Mouse (Mus musculus) limb, embryonic 12.5 days (tissue): ENCODE measurements around the gene Hist1h2bj. TPM values are rescaled to one million over a fixed set of nuclear protein-coding genes. Genes with fewer than 3 reads are reported as not detected.
"Not testable (repeated sequence)": the region's sequence is repeated elsewhere in the genome, so short reads cannot be mapped to it uniquely, and the experiment has no call there.

ENCODE experiments used
- ATAC-seq: fragments of 200-750 bp; cut with Nextera tagmentation; 2 replicates; pipeline ENCODE4 v1.8.0; 2017; ENCODE audit warnings: low read depth, moderate TSS enrichment; ENCODE audit not compliant: insufficient number of reproducible peaks, insufficient read depth, low FRiP score, low TSS enrichment
- H3K27ac ChIP-seq: fragments of 300-500 bp; sonication (generic); 2 replicates; pipeline ENCODE4 v1.5.1; 2016; ENCODE audit warnings: mild to moderate bottlenecking, moderate library complexity
- H3K27me3 ChIP-seq: fragments of 300-500 bp; sonication (generic); 2 replicates; pipeline ENCODE4 v1.6.1; 2016; ENCODE audit warnings: mild to moderate bottlenecking, moderate library complexity
- H3K36me3 ChIP-seq: fragments of 300-500 bp; sonication (generic); 2 replicates; pipeline ENCODE4 v1.6.1; 2016; ENCODE audit warnings: mild to moderate bottlenecking, moderate library complexity
- H3K4me1 ChIP-seq: fragments of 300-500 bp; sonication (generic); replicated peaks from 2 replicates; pipeline ENCODE4 v1.6.1; 2016
- H3K4me2 ChIP-seq: fragments of 300-500 bp; sonication (generic); 2 replicates; pipeline ENCODE4 v1.6.1; 2016; ENCODE audit warnings: mild to moderate bottlenecking, moderate library complexity
- H3K4me3 ChIP-seq: fragments of 300-500 bp; sonication (generic); replicated peaks from 2 replicates; pipeline ENCODE4 v1.5.1; 2016; ENCODE audit warnings: mild to moderate bottlenecking
- H3K9ac ChIP-seq: fragments of 300-500 bp; sonication (generic); replicated peaks from 2 replicates; pipeline ENCODE4 v1.6.1; 2016; ENCODE audit warnings: mild to moderate bottlenecking, moderate library complexity
- H3K9me3 ChIP-seq: fragments of 300-500 bp; sonication (generic); 2 replicates; pipeline ENCODE4 v1.6.1; 2016; ENCODE audit warnings: mild to moderate bottlenecking, moderate library complexity
- WGBS: fragments of 180-500 bp; shearing (Covaris S2); methylation state at CpG from one replicate; pipeline ENCODE4 v1.1.7; 2016; 5-methylcytosine and 5-hydroxymethylcytosine counted together
- polyA plus RNA-seq: library from polyadenylated mRNA; unstranded; fragments of >200 nt; fragmentation: Nextera tagmentation; extraction: Ambion mirVana; gene quantifications from 2 replicates; pipeline ENCODE4 v1.2.1, GENCODE M21; 2016

Gene Hist1h2bj
- polyA plus RNA-seq, 1 experiment from 2014 or later: 28.8 TPM

DNA sequence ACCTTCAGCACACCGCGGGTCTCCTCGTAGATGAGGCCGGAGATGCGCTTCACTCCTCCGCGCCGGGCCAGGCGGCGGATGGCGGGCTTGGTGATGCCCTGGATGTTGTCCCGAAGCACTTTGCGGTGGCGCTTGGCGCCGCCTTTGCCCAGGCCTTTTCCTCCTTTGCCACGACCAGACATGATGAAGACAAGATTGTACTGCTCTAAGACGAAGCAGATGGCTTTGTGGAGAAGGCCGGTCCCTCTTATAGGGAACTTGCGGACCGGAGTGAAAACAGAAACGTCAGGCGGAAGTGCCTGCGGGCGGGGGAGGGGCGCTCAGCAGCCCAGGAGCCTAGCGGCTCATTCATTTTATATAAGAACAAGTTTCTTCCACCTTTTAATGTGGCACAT lies 1.9 kb upstream of the Hist1h2bj start, which contains the start of gene Hist1h4i:
TSS of gene Hist1h4i (minus strand) at position 221 of the 395 bp plus-strand sequence.
- H3K4me3 ChIP-seq: peak within 1 kb of the TSS; percentile 45
- peak; percentile 26 for ATAC-seq
- H3K4me1 ChIP-seq: peaks cover 30% of the 10 kb centered on the region
- H3K27me3 ChIP-seq, H3K9me3 ChIP-seq, H3K36me3 ChIP-seq: not testable (repeated sequence)
- peak within 1 kb of the TSS; percentile 98 for H3K27ac ChIP-seq
- peak within 1 kb of the TSS; percentile 78 for H3K4me2 ChIP-seq
- H3K9ac ChIP-seq: peak within 1 kb of the TSS; percentile 71
- 1% methylated on average over 24 of the region's 27 CpGs for WGBS

DNA sequence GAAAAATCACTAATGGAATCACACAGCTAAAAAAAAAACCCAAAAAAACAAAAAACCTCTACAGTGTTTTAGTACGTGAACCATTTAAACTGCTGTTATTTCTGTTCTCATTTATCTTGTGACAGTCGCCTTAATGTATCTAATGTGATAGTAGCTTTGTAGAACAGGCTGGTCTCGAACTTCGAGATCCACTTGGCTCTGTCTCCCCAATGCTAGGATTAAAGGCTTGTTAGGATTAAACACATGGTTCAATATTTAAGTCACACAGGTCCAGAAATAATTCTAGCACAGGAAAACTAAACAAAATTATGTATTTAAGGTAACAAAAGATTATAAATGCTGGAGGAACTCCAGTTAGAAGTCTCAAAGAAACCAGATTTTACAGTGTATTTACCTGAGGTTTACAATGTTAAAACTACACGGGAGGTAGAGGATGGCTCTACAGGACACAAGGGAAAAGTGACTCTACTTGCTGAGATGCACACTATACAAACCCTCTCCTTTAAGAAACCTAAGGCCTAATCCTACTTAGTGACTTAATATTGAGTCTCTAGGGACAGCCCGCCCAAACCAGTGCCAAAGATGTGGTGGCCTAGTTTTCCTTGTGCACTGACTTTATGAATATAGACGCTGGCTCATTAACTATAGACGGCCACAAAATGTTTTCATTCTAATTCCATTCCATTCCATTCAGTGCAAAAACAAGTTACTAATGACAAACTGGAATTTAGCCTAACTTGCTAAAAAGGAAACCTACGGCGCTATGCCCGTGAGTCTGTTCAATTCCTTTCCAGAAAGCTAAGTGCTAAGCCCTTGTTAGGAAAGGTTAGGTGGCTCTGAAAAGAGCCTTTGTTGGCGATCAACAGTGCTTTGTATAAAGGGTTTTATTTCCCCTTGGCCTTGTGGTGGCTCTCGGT lies 1.1 kb upstream of the Hist1h2bj start:
- Histone ChIP-seq H3K9ac (peak overlapping the region; percentile 70), H3K27ac (peak overlapping the region; percentile 98), H3K27me3 (no peaks in the 10 kb centered on the region), H3K4me1 (peaks cover 23% of the 10 kb centered on the region; the same call in 1 of the 2 replicates), H3K4me3 (peak overlapping the region; percentile 41), H3K36me3 (no peaks in the 10 kb centered on the region), H3K4me2 (peak overlapping the region; percentile 78), H3K9me3 (no peaks in the 10 kb centered on the region)
- no peak for ATAC-seq
- 4% methylated on average over 13 of the region's 13 CpGs for WGBS

DNA sequence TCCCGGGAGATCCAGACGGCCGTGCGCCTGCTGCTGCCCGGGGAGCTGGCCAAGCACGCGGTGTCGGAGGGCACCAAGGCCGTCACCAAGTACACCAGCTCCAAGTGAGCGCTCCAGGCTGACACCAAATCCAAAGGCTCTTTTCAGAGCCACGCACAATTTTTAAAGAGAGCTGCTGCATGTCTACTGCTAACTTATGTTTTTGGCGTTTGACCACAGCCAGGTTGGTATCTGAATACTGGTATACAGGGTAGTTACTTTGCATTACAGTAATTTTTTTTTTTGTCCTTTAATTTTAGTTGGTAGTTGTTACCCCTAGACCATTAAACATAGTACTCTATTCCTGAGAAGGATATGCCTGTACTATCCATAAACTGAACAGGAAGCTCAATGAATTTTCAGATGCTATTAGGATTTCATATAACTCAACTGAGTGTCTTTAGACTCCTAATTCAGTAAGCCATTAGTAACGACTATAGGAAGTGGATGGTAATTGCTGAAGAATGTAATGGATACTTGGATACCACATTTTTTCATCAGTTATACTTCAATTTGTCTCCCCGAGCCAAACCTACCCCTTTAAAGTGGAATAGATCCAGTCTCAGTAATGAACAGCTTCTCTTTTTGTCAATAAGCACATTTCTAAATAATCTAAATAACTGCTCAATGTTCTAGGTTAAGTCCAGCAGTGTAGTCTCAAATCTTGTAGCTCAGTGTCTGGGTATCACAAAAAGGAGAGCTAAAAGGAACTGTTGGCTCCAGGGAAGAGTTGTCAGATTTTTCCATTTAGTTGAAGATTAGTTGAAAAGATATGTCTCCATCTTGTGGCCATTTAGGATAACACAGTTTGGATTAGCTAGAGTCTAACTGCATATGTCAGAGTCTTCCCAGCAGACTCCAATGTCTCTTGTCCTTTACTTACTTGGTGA lies 753 bp downstream of the Hist1h2bj start:
- H3K36me3 ChIP-seq: no peaks in the 10 kb centered on the region
- peaks cover 23% of the 10 kb centered on the region; the same call in 1 of the 2 replicates for H3K4me1 ChIP-seq
- H3K9ac ChIP-seq: peak overlapping the region; percentile 50
- H3K27ac ChIP-seq: peak overlapping the region; percentile 86
- H3K4me3 ChIP-seq: peak overlapping the region; percentile 41
- peak overlapping the region; percentile 60 for H3K4me2 ChIP-seq
- ATAC-seq: peak; percentile 9; the same call in 1 of the 2 replicates
- no peaks in the 10 kb centered on the region for H3K9me3 ChIP-seq
- WGBS: 1% methylated on average over 14 of the region's 14 CpGs
- H3K27me3 ChIP-seq: no peaks in the 10 kb centered on the region

DNA sequence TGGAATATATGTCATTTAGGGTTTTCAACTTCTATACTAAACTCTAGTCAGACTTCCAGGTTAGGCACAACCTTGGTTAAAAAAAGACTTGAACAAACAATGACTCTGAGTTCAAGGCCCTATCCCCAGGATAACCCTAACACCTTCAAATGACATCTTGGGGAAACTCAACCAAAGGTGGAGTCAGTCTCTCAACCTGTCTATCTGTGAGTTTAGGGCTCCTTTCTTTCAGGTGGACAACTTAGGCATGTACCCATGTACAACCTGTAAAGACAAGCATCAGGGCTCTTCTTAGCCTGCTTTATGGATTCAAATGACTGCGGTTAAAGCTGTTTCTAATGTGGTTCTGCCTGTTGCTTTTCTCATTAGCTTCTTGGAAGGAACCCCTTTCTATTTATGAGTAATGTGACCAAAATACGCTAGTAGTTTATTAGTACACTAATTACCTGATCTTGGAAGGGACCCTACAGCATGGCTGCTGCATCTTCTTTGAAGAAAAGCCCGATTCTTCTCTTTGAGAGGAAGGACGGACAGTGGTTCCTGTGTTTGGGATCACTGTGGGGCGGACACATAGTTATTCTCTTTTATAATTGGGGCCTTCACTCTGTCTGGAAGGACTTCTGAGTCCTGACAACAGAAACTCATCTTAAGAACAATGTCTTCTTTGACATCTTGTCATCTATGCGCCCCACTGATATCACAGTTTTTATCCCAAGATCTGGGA lies 1.6 kb downstream of the Hist1h2bj start:
- WGBS: 90% methylated on average over 6 of the region's 6 CpGs
- H3K9me3 ChIP-seq: no peaks in the 10 kb centered on the region
- H3K4me3 ChIP-seq: peak overlapping the region; percentile 41
- no peak overlapping the region for H3K9ac ChIP-seq
- no peaks in the 10 kb centered on the region for H3K27me3 ChIP-seq
- ATAC-seq: no peak
- peaks cover 23% of the 10 kb centered on the region for H3K4me1 ChIP-seq
- peak overlapping the region; percentile 60 for H3K4me2 ChIP-seq
- no peaks in the 10 kb centered on the region for H3K36me3 ChIP-seq
- H3K27ac ChIP-seq: peak overlapping the region; percentile 86

DNA sequence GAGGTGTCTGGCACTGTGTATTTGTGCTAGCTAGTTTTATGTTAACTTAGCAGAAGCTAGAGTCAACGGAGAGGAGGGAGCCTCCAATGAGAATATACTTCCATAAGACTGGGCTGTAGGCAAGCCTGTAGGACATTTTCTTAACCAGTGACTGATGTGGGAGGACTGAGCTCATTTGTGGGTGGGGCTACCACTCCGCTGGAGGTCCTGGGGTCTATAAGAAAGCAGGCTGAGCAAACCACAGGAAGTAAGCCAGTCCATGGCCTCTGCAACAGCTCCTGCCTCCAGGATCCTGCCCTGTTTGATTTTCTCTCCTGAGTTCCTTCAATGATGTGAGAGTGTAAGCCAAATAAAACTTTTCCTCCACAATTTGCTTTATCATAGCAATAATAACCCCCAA lies 2.3 kb downstream of the Hist1h2bj start:
- no peak for ATAC-seq
- Histone ChIP-seq H3K36me3 (no peaks in the 10 kb centered on the region), H3K9me3 (no peaks in the 10 kb centered on the region), H3K27me3 (no peaks in the 10 kb centered on the region), H3K9ac (no peak overlapping the region), H3K4me2 (no peak overlapping the region), H3K4me3 (no peak overlapping the region), H3K4me1 (peaks cover 17% of the 10 kb centered on the region), H3K27ac (no peak overlapping the region)
- 55% methylated on average over 2 of the region's 2 CpGs for WGBS

DNA sequence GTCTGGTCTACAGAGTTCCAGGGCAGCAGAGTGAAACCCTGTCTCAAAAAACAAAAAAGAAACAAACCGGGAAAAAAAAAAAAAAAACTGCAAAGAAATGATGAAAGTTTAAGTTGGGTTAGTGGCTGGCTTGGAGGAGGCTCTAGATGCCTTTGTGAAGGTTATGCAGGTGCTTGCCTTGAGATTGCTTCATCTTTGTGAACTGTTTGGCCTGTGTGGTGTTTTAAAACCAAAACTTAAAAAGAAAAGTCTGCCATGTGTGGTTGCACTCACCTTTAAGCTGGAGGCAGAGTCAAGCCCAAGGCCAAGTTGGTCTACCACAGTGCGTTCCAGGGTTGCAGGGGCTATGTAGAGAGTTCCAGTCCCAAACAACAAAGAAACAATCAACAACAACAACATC lies 6.0 kb downstream of the Hist1h2bj start:
- Histone ChIP-seq H3K27me3 (no peaks in the 10 kb centered on the region), H3K4me1 (peaks cover 5% of the 10 kb centered on the region), H3K4me3 (no peak overlapping the region), H3K9me3 (no peaks in the 10 kb centered on the region), H3K4me2 (no peak overlapping the region), H3K36me3 (no peaks in the 10 kb centered on the region), H3K27ac (no peak overlapping the region), H3K9ac (no peak overlapping the region)
- no peak for ATAC-seq
- 76% methylated on average over 2 of the region's 2 CpGs for WGBS

DNA sequence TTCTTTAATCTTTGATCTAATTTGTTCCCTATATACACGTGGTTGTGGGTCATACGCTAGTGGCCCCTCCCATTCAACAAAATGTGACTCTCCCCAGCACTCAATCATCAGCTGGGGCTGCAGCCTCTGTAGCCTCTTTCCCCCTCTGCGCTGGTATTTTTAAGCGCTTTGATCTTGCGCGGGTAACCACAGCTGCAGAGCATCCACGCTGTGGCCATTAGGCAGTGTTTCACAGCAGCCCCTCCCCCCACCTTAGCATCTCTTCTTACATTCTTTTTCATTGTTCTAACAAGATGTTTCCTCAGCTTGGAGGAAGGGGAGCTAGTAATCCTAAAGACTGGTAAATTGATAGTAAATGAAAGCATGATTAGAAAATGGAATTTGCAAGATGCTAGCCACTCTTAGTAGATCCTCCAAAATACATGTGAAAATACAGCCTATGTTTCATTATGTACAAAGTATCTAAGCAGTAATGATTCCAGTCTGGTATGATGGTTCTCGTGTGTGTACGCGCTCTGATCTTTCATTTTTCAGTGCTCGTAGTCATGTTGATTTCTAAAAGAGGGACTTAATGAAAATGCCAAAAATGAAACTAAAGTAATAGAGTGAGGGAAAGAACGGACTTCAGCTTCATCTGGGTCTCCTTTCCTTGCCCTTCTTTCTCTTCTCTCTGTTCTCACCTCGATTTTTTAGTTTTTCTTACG lies 6.9 kb downstream of the Hist1h2bj start:
- ATAC-seq: peak; percentile 62

DNA sequence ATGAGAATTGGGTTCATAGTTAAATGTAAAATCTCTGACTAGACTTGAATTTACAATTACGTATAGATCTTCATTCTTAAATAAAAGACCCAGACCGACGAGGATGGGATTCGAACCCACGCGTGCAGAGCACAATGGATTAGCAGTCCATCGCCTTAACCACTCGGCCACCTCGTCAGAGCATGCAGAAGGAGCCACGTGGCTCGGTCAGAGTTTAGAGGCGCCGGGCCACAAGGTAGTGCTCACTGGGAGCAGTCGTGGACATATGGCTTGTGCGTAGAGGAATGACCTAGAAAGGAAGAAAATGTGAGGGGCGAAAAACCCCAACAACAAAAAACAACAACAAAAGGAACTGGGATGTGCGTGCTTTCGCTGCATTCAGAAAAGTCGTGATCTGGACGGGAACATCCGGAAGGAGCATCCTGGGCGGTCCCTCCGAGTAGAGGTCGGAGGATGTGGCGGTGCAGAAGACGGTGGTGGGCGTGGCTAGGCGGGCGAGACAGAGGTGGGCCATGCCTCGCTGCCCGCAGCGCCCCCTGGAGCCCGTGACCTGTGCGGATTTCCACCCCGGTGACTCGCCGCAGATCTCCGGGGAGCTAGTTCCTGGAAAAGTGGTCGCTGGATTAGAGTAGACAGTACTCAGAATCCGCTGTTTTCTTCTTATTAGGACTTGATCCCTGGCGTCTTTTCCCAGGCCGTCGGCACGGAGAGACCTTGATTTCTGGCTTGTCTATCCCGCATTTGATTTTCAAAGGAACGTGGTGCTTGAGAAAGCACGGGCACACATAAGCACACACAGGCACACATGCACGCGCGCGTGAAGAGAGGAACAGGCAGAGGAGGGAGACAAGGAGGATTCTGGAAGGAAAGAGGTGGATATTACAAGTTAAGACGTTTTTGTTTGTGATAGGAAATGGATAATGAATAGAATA lies 7.8 kb downstream of the Hist1h2bj start:
- no peaks in the 10 kb centered on the region for H3K36me3 ChIP-seq
- peak overlapping the region; percentile 56 for H3K9ac ChIP-seq
- H3K27me3 ChIP-seq: peaks cover 3% of the 10 kb centered on the region; the same call in 1 of the 2 replicates
- peak overlapping the region; percentile 64 for H3K4me2 ChIP-seq
- under 1% methylated on average over 52 of the region's 52 CpGs for WGBS
- H3K27ac ChIP-seq: peak overlapping the region; percentile 84
- no peaks in the 10 kb centered on the region for H3K9me3 ChIP-seq
- ATAC-seq: peak; percentile 93
- no peaks in the 10 kb centered on the region; the same call in 1 of the 2 replicates for H3K4me1 ChIP-seq
- H3K4me3 ChIP-seq: peak overlapping the region; percentile 49

More for the DNA sequence above, 6.9 kb downstream of the Hist1h2bj start:
- under 1% methylated on average over 14 of the region's 14 CpGs for WGBS
- no peaks in the 10 kb centered on the region; the same call in 1 of the 2 replicates for H3K4me1 ChIP-seq
- no peaks in the 10 kb centered on the region for H3K27me3 ChIP-seq
- H3K9me3 ChIP-seq: no peaks in the 10 kb centered on the region
- peak overlapping the region; percentile 84 for H3K27ac ChIP-seq
- H3K4me2 ChIP-seq: peak overlapping the region; percentile 64
- peak overlapping the region; percentile 49 for H3K4me3 ChIP-seq
- H3K9ac ChIP-seq: peak overlapping the region; percentile 27; the same call in 1 of the 2 replicates
- no peaks in the 10 kb centered on the region for H3K36me3 ChIP-seq

DNA sequence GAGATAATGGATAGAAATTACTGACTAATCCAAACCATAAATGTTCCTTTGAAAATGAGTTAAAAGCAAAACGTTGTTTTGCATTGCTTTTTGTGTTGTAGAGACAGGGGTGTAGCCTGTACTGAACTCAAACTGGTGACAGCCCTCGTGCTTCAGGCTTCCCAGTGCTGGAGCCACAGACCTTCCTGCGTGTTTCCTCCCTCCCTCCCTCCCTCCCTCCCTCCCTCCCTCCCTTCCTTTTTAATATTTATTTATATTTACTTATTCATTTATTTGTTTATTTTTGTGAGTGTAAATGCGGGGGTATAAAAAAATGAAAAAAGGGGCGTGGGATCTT lies 8.5 kb downstream of the Hist1h2bj start:
- 13% methylated on average over 5 of the region's 5 CpGs for WGBS
- no peak for ATAC-seq
- Histone ChIP-seq H3K27ac (no peak overlapping the region), H3K9me3 (no peaks in the 10 kb centered on the region), H3K9ac (no peak overlapping the region), H3K4me3 (peak overlapping the region; percentile 49), H3K4me1 (no peaks in the 10 kb centered on the region; the same call in 1 of the 2 replicates), H3K4me2 (peak overlapping the region; percentile 64), H3K27me3 (peaks cover 3% of the 10 kb centered on the region; the same call in 1 of the 2 replicates), H3K36me3 (no peaks in the 10 kb centered on the region)
